Mouse (Mus musculus) layer of hippocampus, adult 9-11 months (tissue): ENCODE measurements around the gene Mtf2.
"Not testable (repeated sequence)": the region's sequence is repeated elsewhere in the genome, so short reads cannot be mapped to it uniquely, and the experiment has no call there.

Source experiments
- DNase-seq: peaks from one replicate; pipeline ENCODE4 v3.0.0; 2022

Gene Mtf2

DNA sequence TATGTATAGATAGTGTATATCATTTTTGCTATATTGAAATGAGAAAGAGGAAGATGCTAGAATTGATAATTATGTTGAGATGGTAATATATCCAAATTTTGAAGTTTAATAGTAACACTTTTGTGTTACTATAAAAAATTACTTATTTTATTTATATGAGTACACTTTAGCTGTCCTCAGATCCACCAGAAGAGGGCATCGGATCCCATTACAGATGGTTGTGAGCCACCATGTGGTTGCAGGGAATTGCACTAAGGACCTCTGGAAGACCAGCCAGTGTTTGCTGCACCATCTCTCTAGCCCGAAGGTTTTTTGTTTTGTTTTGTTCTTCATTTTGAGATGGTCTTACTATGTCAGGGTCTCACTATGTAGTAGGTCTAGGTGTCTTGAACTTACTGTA is 20.0 kb downstream of the Mtf2 start:
- no peak for DNase-seq

DNA sequence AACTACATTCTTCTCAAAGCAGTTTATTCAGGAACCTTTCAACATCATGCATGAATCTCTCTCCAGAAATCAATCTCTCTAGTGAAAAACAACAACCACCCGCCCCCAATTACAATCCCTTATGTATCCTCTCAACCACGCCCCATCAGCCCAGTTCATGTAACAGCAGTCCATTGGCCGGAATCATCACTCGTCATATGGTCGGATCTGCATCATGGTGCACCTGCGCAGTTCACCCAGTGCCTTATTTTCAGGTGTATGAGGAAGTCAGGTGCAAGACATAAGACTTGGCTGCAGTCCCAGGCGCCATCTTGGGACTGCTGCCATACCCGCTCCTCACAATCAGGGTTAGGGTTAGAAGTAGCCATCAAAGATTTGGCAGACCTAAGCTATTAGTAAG is 27.3 kb downstream of the Mtf2 start:
- DNase-seq, result not testable (repeated sequence)

DNA sequence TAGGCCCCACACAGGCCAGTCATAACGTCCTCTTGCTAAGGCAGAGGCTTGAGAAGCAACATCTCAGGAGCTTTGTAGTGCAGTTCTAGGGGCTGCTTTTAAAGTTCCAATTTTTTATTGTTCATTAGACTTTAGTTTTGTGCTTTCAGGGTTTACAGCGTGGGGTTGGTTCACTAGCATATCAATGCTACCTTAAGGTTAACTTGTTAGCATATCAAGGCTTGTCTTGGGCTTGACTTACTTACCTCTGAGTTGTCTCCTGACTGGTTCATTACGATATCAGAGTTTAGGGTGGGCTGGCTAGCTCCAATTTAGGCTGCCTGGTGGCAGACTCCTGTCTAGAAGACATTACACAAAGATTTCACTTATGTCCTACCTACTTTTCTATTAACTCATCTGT is 32.2 kb downstream of the Mtf2 start:
- no peak for DNase-seq

DNA sequence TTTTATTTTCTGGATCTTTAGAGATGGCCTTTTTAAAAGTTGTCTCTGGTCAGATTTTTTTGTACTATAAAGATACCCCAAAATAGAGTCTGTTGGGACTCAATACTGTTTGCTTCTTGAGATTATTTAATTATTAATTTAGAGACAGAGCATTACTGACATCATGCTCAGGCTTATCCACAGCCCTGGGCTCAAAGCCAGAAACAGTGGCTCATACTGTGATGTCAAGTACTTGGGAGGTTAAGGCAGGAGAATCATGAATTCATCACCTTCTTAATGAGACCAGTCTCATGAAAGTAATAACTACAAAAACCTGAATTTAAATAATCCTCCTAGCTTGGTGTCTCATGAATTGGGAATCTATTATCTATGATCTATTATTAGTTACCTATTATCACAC is 34.7 kb downstream of the Mtf2 start:
- DNase-seq, result no peak

DNA sequence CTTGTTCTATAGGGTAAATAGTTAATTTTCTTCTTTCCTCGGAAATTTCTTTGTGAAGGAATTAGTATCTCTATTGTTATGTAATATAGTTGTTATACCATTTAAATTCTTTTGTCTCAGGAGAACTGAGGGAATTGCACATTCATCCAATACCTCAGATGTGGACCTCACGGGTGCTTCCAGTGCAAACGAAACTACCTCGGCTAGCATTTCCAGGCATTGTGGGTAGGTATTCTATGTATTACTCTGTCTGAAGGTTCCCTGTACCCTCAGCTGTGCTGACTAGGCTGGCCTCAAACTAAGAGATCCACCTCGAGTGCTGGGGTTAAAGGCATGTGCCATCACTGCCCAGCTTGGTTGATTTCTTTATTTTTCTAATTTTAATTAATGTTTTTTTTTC is 38.8 kb downstream of the Mtf2 start:
- DNase-seq, result no peak

DNA sequence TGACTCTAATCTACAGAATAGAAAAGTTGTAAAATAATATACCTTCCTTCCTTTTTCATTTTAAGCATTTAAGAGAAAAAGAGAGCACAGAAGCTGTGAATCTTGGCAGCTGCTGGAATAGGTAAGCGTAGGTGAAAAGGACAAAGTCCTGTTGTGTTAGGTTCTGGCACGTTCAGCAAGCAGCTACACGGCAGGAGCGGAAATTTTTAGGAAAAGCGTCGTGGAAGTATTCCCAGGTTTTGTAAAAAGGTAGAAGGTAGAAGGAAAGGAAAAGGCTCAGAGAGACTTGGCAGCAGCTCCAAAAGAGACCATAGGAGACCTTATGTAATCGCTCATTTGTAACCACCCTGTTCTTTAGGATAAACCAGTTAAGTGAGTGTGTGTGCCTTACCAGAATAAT is 43.9 kb downstream of the Mtf2 start:
- no peak for DNase-seq

DNA sequence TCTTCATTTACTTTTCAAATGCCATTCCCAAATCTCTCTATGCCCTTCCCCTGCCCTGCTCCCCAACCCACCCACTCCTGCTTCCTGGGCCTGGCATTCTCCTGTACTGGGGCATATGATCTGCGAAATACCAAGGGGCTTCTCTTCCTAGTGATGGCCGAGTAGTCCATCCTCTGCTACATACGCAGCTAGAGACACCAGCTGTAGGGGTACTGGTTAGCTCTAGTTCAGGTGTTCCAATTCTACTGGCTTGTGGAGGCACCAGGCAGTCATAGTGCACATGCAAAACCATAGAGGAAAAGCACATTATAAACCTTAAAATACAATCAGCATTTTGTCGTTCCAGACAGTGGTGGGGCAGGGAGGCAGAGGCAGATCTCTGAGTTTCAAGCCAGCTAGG is 52.2 kb downstream of the Mtf2 start:
- no peak for DNase-seq

DNA sequence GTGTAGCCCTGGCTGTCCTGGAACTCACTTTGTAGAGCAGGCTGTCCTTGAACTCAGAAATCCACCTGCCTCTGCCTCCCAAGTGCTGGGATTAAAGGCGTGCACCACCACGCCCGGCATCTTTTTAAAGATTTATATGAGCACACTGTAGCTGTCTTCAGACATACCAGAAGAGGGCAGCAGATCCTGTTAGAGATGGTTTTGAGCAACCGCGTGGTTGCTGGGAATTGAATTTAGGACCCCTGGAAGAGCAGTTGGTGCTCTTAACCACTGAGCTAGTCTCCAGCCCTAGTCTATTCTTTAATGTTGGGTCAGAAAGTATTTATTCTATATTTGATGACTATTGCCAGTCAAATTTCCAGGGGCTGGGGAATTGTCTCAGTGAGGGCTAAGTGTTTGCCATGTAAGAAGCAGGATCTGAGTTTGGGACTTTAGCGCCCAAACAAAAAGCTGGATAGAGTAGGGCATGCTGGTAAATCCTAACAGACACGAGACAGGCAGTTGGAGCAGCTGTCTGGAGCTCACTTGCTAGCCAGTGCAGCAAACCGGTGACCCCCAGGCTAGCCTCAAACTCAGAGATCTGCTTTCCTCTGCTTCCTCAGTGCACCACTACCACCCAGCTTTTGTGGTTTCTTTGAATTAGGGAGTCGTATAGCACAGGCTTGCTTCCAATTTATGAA is 54.9 kb downstream of the Mtf2 start:
- DNase-seq, result no peak

DNA sequence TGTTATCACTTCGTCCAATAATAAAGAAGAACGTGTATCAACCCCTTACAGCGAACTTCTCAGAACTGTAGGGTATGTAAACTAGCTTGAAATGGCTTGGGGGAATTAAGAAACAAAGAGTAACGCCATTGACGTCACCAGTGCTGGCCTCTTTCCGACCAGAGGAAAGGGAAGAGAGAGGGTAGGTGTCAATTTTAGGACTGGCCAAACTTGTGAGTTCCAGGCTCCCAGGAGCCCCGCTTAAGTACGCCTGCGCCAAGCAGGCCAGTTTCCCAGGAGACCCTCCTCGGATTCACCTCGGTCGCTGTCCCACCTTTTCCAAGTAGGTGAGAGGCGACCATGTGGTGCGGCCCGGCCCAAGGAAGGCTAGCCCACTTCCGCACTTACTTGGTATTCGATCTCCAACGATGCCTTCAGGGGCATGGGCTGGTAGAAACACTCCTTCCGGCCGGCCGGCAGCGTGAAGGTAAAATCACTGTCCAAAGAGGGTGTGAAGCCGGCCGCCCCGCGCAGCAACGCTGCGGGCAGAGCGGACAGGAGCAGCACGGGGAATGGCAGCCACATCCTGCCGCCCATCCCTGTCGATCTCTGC is 66.5 kb downstream of the Mtf2 start:
- no peak for DNase-seq

DNA sequence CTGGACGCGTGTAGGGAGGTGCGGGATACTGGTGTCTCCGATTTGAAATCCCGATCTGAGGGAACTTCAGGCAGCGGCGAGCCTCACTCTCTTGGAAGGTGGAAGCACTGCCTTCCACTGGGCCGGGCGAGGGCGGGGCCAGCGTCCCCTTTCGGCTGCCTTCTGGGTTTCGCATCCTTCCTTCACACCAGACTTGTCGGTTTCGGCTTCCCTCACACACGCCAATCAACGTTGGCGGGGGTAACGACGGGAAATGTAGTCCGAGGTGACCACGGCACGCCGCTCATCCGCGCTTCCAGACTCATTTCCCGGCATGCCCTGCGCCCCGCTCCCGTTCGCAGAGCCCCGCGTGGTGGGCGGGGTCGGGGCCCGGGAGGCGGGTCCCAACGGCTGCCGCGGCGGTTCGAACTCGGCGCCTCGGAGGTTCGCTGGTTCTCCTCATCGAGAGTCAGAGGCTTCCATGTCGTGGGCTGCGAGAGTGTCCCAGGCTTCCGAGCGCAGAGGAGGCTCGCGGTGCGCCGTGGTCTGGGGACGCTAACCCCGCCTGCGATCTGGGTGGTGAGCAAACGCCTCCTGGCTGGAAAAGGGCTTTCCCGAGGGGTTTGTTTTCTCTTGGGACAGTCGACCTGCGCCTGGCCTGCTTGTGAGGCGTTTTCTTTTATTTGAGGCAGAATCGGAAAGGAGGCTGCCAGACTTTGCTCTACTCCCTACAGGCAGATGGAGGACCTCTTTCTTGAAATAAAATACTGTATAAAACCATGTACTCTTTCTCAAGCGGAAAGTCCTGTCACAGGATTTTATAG is 67.2 kb downstream of the Mtf2 start, which contains the start of the genes Tmed5 and Ccdc18:
Gene Tmed5 (minus strand): TSS at position 180 of the 803 bp plus-strand sequence.
Gene Ccdc18 (plus strand): TSS at position 435 of the 803 bp plus-strand sequence.
- DNase-seq, result peak; percentile 97

DNA sequence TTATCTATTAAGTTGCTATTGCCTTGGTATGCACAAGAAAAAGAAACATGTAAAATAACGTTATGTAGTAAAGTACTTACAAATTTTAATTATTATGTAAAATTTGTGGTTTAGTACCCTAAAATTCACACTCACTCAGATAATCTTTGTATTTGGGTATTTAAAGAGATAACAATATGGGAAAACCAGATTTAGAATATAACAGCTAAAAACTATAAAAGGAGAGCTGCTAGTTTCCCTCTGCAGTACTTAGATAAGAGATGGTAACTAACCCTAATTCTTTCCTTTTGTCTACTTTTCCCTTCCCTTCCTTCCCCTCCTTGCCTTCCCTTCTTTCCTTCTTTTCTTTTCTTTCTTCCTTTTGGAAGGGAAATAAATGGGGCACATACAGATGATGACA is 87.1 kb downstream of the Mtf2 start:
- DNase-seq, result no peak
